Mouse (Mus musculus) midbrain, embryonic 15.5 days (tissue): ENCODE measurements around the gene Ddx46. TPM values are rescaled to one million over a fixed set of nuclear protein-coding genes. Genes with fewer than 3 reads are reported as not detected.

ENCODE experiments used
- polyA plus RNA-seq: library from polyadenylated mRNA; unstranded; fragments of >200 nt; fragmentation: Nextera tagmentation; extraction: Ambion mirVana; gene quantifications from 2 replicates; pipeline ENCODE4 v1.2.1, GENCODE M21; 2015

The Ddx46 gene
- polyA plus RNA-seq, 1 experiment from 2014 or later, result 27.2 TPM

Other genes starting within 250 kb of the Ddx46 start
- 0.05 TPM in 1 of 2 replicates, not detected in the other for gene Slc34a1, start 236.8 kb upstream of the Ddx46 start, polyA plus RNA-seq
- 0.43 and 0.45 TPM in 2 replicates for gene Pfn3, start 219.8 kb upstream of the Ddx46 start, polyA plus RNA-seq
- 0.09 and 0.14 TPM in 2 replicates for gene F12, start 208.2 kb upstream of the Ddx46 start, polyA plus RNA-seq
- gene Grk6, start 190.0 kb upstream of the Ddx46 start, polyA plus RNA-seq, result 40.8 and 41.4 TPM in 2 replicates
- 5.5 and 5.7 TPM in 2 replicates for gene Prr7, start 170.8 kb upstream of the Ddx46 start, polyA plus RNA-seq
- 622 and 645 TPM in 2 replicates for gene Dbn1, start 146.9 kb upstream of the Ddx46 start, polyA plus RNA-seq
- 167 and 171 TPM in 2 replicates for gene Pdlim7, start 121.4 kb upstream of the Ddx46 start, polyA plus RNA-seq
- 5.6 and 6.4 TPM in 2 replicates for gene Dok3, start 105.7 kb upstream of the Ddx46 start, polyA plus RNA-seq
- 61.2 and 63.6 TPM in 2 replicates for gene Ddx41, start 98.4 kb upstream of the Ddx46 start, polyA plus RNA-seq
- gene Fam193b, start 63.9 kb upstream of the Ddx46 start, polyA plus RNA-seq, result 62.9 and 65.2 TPM in 2 replicates
- gene Tmed9, start 61.3 kb upstream of the Ddx46 start, polyA plus RNA-seq, result 93.5 and 93.8 TPM in 2 replicates
- gene B4galt7, start 35.1 kb upstream of the Ddx46 start, polyA plus RNA-seq, result 48.6 and 51.4 TPM in 2 replicates
- gene Caml, start 12.0 kb upstream of the Ddx46 start, polyA plus RNA-seq, result 94.4 and 103 TPM in 2 replicates
- 82.3 and 82.9 TPM in 2 replicates for gene B230219D22Rik, start 58.1 kb downstream of the Ddx46 start, polyA plus RNA-seq
- gene Txndc15, start 79.6 kb downstream of the Ddx46 start, polyA plus RNA-seq, result 138 and 141 TPM in 2 replicates
- 17.3 and 17.4 TPM in 2 replicates for gene Pcbd2, start 92.3 kb downstream of the Ddx46 start, polyA plus RNA-seq
- 0.13 and 0.17 TPM in 2 replicates for gene Catsper3, start 149.5 kb downstream of the Ddx46 start, polyA plus RNA-seq
- 2.9 and 3.7 TPM in 2 replicates for gene Pitx1, start 201.2 kb downstream of the Ddx46 start, polyA plus RNA-seq